Mouse (Mus musculus): ENCODE data around the gene Nucb1. TPM values are rescaled to one million over a fixed set of nuclear protein-coding genes. Genes with fewer than 3 reads are reported as not detected.

The Nucb1 gene
- polyA plus RNA-seq, 1 experiment from 2014 or later, result 159 TPM

DNA sequence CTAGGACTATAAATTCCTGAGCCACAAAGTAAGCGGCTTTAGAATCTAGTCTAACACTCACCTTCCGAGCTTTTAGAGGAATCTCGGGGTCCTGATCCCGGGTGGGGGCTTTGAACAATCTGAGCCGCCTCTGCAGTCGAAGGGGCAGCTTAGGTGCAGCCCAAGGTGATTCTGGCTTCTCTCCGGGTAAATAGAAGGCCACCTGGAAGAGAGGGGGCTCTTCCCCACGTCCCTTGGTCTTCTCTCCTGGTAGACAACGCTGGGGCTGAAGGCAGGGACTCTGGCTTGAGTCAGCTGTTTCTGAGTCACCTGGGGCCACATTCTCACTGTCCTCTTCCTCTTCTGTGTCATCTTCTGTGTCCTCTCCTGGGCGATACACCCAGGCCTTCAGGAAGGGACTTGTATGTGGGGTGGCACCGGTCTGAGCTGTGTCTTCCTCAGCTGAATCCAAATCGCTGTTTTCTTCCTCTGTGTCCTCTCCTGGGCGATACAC lies 13.5 kb upstream of the Nucb1 start:
- Histone ChIP-seq H3K36me3 (ENCODE audit: control insufficient read depth, insufficient read depth, low read length) (peaks cover 22% of the 10 kb centered on the region), H3K4me1 (ENCODE audit: control insufficient read depth in 2 of 2, insufficient read depth in 2 of 2, low read length in 2 of 2) (peaks cover 14 to 28% of the 10 kb centered on the region in 2 experiments), H3K27ac (replicated peaks in 1 of 2; ENCODE audit: control insufficient read depth in 1 of 2, insufficient read depth in 1 of 2, low read depth in 2 of 2, low read length in 2 of 2) (no peak overlapping the region), H3K27me3 (ENCODE audit: control insufficient read depth, insufficient read depth, low read length) (no peaks in the 10 kb centered on the region), H3K9me3 (ENCODE audit: control insufficient read depth, low read length) (no peaks in the 10 kb centered on the region), H3K4me2 (ENCODE audit: low read length) (peak overlapping the region; percentile 56), H3K4me3 (ENCODE audit: control insufficient read depth in 1 of 2, insufficient read depth in 1 of 2, low read depth in 1 of 2, low read length in 2 of 2) (peak overlapping the region; percentile 10 to 26; a peak in 3 of 4 replicates), H3K9ac (ENCODE audit: low read length) (peak overlapping the region; percentile 64)
- no peak for ATAC-seq (ENCODE audit: insufficient number of reproducible peaks, insufficient read depth, low FRiP score, low read depth)
- WGBS, result 76% methylated on average over 13 of the region's 13 CpGs

DNA sequence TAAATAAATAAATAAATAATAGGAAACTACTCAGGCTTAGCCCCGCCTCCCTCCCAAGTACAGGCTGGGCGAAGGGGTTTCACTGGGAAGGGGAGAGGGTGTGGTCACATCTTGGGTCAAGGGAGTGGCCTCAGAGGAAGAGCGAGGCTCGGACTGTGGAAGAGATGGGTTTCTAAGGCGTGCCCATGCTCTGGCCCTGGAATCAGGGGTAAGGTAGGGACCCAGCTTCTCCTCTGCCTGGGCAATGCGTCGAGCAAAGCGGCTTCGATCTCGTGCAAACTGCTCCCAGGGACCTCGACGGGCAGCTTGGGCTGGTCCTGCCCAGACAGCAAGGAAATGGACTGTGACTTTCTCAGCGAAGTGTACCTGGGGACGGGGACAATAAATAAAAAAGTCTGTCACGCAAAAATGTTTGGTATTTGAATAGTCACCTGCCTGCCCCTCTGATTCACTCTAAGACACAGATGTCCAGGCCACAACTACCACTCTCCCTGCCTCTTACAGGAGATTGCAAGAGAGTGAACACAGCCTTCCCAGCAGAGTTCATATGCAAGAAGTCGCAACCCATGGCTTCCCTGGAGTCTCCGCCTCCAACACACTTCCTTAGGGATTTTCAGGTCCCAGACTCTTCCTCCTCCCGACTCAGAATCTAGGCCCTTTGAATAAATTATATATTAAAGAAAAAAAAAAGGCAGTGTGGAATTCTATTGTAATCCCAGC lies 12.9 kb upstream of the Nucb1 start:
- Histone ChIP-seq H3K4me2 (ENCODE audit: low read length) (peak overlapping the region; percentile 56), H3K4me3 (ENCODE audit: control insufficient read depth in 1 of 2, insufficient read depth in 1 of 2, low read depth in 1 of 2, low read length in 2 of 2) (peak overlapping the region; percentile 11 to 26; a peak in 2 of 4 replicates), H3K27me3 (ENCODE audit: control insufficient read depth, insufficient read depth, low read length) (no peaks in the 10 kb centered on the region), H3K9ac (ENCODE audit: low read length) (peak overlapping the region; percentile 64), H3K4me1 (ENCODE audit: control insufficient read depth in 2 of 2, insufficient read depth in 2 of 2, low read length in 2 of 2) (peaks cover 14 to 28% of the 10 kb centered on the region in 2 experiments), H3K27ac (replicated peaks in 1 of 2; ENCODE audit: control insufficient read depth in 1 of 2, insufficient read depth in 1 of 2, low read depth in 2 of 2, low read length in 2 of 2) (no peak overlapping the region), H3K9me3 (ENCODE audit: control insufficient read depth, low read length) (no peaks in the 10 kb centered on the region), H3K36me3 (ENCODE audit: control insufficient read depth, insufficient read depth, low read length) (peaks cover 22% of the 10 kb centered on the region)
- 0 out of 2 replicates have a peak, but pooled peaks have one; percentile 8 for ATAC-seq (ENCODE audit: insufficient number of reproducible peaks, insufficient read depth, low FRiP score, low read depth)
- 63% methylated on average over 18 of the region's 18 CpGs for WGBS

DNA sequence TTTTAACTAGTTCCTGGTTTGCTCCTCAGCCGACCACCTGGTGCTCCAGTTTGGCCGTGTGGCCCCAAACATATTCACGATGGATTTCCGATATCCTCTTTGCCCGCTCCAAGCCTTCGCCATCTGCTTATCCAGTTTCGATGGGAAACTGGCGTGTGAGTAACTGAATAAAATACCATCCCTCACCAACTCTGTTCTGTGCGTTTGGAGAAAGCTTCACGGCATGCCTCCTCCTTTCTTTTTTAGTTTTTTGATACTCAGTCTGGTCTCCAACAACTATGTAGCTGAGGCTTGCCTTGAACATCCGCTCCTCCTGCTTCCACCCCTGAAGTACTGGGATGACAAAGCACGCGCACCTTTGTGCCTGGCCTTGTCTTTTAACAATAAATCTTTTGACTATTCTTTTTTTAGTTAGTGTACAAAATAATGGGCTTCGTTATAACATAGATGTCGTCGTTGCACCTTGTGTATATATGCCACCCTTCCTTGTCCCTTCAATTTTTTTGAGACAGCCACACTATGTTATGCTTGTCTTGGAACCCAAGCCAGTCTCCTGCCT lies 12.1 kb upstream of the Nucb1 start:
- peaks cover 22% of the 10 kb centered on the region for H3K36me3 ChIP-seq (ENCODE audit: control insufficient read depth, insufficient read depth, low read length)
- H3K27me3 ChIP-seq (ENCODE audit: control insufficient read depth, insufficient read depth, low read length), result no peaks in the 10 kb centered on the region
- no peaks in the 10 kb centered on the region for H3K9me3 ChIP-seq (ENCODE audit: control insufficient read depth, low read length)
- peak overlapping the region; percentile 47 to 75 for H3K4me3 ChIP-seq (ENCODE audit: control insufficient read depth in 1 of 2, insufficient read depth in 1 of 2, low read depth in 1 of 2, low read length in 2 of 2)
- 0 out of 2 replicates have a peak overlapping the region, but pooled peaks have one; percentile 70 for H3K9ac ChIP-seq (ENCODE audit: low read length)
- peak overlapping the region in 1 of 2 experiments; percentile 76; a peak in 2 of 4 replicates for H3K27ac ChIP-seq (replicated peaks in 1 of 2; ENCODE audit: control insufficient read depth in 1 of 2, insufficient read depth in 1 of 2, low read depth in 2 of 2, low read length in 2 of 2)
- ATAC-seq (ENCODE audit: insufficient number of reproducible peaks, insufficient read depth, low FRiP score, low read depth), result no peak
- peak overlapping the region; percentile 55 for H3K4me2 ChIP-seq (ENCODE audit: low read length)
- peaks cover 14 to 28% of the 10 kb centered on the region in 2 experiments for H3K4me1 ChIP-seq (ENCODE audit: control insufficient read depth in 2 of 2, insufficient read depth in 2 of 2, low read length in 2 of 2)
- 55% methylated on average over 16 of the region's 16 CpGs for WGBS

DNA sequence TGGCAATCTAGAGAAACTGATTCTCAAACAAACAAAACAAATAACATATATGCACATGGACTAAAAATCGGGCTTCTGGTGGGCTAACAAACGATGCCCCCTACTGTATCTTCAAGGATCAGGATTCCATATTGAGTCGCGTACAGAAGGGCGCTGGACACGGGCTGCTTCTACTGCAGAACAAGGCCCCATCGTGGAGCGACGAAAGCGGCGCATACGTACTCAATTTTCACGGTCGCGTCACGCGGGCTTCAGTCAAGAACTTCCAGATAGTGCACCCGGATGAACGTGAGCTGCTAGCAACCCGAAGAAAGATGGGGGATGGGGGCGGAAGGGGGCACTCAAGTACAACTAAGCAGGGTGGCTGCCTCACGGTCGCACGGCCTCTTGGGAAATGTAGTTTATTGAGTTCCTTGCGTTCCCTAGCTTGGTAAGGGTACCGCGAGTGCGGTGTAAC lies 11.6 kb upstream of the Nucb1 start:
- peak overlapping the region; percentile 47 to 75 for H3K4me3 ChIP-seq (ENCODE audit: control insufficient read depth in 1 of 2, insufficient read depth in 1 of 2, low read depth in 1 of 2, low read length in 2 of 2)
- ATAC-seq (ENCODE audit: insufficient number of reproducible peaks, insufficient read depth, low FRiP score, low read depth), result peak; percentile 14; the same call in 1 of the 2 replicates
- H3K9ac ChIP-seq (ENCODE audit: low read length), result peak overlapping the region; percentile 70
- peaks cover 14 to 28% of the 10 kb centered on the region in 2 experiments for H3K4me1 ChIP-seq (ENCODE audit: control insufficient read depth in 2 of 2, insufficient read depth in 2 of 2, low read length in 2 of 2)
- peaks cover 22% of the 10 kb centered on the region for H3K36me3 ChIP-seq (ENCODE audit: control insufficient read depth, insufficient read depth, low read length)
- H3K27ac ChIP-seq (replicated peaks in 1 of 2; ENCODE audit: control insufficient read depth in 1 of 2, insufficient read depth in 1 of 2, low read depth in 2 of 2, low read length in 2 of 2), result peak overlapping the region; percentile 76 to 83
- no peaks in the 10 kb centered on the region for H3K9me3 ChIP-seq (ENCODE audit: control insufficient read depth, low read length)
- H3K27me3 ChIP-seq (ENCODE audit: control insufficient read depth, insufficient read depth, low read length), result no peaks in the 10 kb centered on the region
- under 1% methylated on average over 28 of the region's 28 CpGs for WGBS
- peak overlapping the region; percentile 55 for H3K4me2 ChIP-seq (ENCODE audit: low read length)

DNA sequence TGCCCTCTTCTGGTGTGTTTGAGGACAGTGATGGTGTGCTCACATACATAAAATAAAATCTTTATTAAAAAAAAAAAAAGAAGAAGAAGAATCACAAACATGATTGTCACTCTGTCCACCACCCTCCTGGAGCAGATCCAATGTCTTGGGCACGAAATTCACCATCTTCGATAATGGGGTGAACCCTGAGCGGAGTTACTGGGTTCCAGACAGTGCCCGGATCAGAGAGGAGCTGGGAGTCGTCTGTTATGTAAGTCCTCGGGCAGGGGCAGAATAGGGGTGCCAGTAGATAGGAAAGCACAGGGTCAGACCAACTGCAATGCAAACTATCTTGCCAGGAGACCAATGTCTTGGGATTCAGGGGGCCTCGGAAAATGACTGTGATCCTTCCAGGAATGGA lies 10.4 kb upstream of the Nucb1 start:
- H3K4me2 ChIP-seq (ENCODE audit: low read length), result no peak overlapping the region

DNA sequence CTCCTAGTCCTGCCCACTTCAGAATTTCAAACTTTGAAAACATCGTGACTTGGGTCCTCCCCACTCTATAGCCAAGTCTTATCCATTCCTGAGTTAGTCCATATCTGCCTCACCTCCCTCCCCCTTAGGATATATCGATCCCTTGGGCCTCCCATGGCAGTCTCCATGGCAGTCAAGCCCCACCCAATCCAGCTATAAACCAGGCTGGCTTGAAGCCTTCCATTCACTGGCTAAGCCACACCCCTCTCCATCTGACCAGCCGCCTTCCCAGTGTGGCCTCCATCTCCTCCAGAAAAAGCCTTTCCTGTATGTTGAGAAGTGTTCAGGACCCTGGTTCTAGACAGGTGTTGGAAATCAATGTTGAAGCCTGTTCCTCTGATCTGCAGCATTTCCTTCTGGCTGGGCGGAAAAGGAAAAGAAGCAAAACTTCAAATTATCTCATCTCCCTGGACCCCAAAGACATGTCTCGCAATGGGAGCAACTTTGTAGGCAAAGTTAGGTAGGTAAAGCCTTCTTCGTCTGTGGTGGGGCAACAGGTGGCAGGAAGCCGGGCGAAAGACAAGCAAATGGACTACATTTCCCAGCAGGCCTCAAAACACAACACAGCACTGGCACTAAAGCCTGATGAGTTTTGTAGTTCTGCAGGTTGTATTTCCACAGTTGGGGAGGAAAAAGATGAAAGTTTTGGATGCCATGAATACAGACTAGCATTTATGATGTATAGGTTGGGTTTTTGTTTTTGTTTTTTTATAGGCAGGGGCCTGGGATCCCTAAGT lies 9.3 kb upstream of the Nucb1 start:
- H3K9ac ChIP-seq (ENCODE audit: low read length), result no peak overlapping the region
- no peak overlapping the region for H3K4me3 ChIP-seq (ENCODE audit: control insufficient read depth in 1 of 2, insufficient read depth in 1 of 2, low read depth in 1 of 2, low read length in 2 of 2)
- no peaks in the 10 kb centered on the region for H3K27me3 ChIP-seq (ENCODE audit: control insufficient read depth, insufficient read depth, low read length)
- WGBS, result 70% methylated on average over 8 of the region's 8 CpGs
- H3K4me1 ChIP-seq (ENCODE audit: control insufficient read depth in 2 of 2, insufficient read depth in 2 of 2, low read length in 2 of 2), result peaks cover 13 to 22% of the 10 kb centered on the region in 2 experiments
- ATAC-seq (ENCODE audit: insufficient number of reproducible peaks, insufficient read depth, low FRiP score, low read depth), result no peak
- H3K4me2 ChIP-seq (ENCODE audit: low read length), result no peak overlapping the region
- H3K27ac ChIP-seq (replicated peaks in 1 of 2; ENCODE audit: control insufficient read depth in 1 of 2, insufficient read depth in 1 of 2, low read depth in 2 of 2, low read length in 2 of 2), result no peak overlapping the region
- peaks cover 19% of the 10 kb centered on the region for H3K36me3 ChIP-seq (ENCODE audit: control insufficient read depth, insufficient read depth, low read length)
- no peaks in the 10 kb centered on the region for H3K9me3 ChIP-seq (ENCODE audit: control insufficient read depth, low read length)

More for the DNA sequence above, 10.4 kb upstream of the Nucb1 start:
- no peak overlapping the region for H3K9ac ChIP-seq (ENCODE audit: low read length)
- 93% methylated on average over 7 of the region's 7 CpGs for WGBS
- H3K36me3 ChIP-seq (ENCODE audit: control insufficient read depth, insufficient read depth, low read length), result peaks cover 22% of the 10 kb centered on the region
- H3K27me3 ChIP-seq (ENCODE audit: control insufficient read depth, insufficient read depth, low read length), result no peaks in the 10 kb centered on the region
- no peak overlapping the region for H3K4me3 ChIP-seq (ENCODE audit: control insufficient read depth in 1 of 2, insufficient read depth in 1 of 2, low read depth in 1 of 2, low read length in 2 of 2)
- ATAC-seq (ENCODE audit: insufficient number of reproducible peaks, insufficient read depth, low FRiP score, low read depth), result no peak
- H3K27ac ChIP-seq (replicated peaks in 1 of 2; ENCODE audit: control insufficient read depth in 1 of 2, insufficient read depth in 1 of 2, low read depth in 2 of 2, low read length in 2 of 2), result no peak overlapping the region
- H3K4me1 ChIP-seq (ENCODE audit: control insufficient read depth in 2 of 2, insufficient read depth in 2 of 2, low read length in 2 of 2), result peaks cover 15 to 28% of the 10 kb centered on the region in 2 experiments
- no peaks in the 10 kb centered on the region for H3K9me3 ChIP-seq (ENCODE audit: control insufficient read depth, low read length)

DNA sequence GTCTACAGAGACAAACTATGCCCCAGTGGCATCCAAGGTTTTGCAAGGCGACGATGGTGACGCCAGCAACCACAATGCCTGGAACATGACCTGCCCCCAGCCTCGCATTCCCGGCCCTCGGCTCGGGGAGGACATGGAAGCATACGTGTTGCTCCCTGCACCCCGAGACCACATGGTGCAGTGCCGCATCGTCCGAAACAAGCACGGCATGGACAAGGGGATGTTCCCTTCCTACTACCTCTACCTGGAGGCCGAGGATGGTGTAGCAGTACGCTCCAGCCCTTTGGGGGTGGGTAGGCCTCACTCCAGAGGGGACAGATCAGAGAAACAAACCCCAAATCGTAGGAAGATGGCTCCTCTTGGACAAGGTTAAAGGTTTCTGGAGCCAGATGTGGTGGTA lies 8.4 kb upstream of the Nucb1 start:
- WGBS, result 91% methylated on average over 16 of the region's 16 CpGs
- Histone ChIP-seq H3K9ac (ENCODE audit: low read length) (no peak overlapping the region), H3K4me3 (ENCODE audit: control insufficient read depth in 1 of 2, insufficient read depth in 1 of 2, low read depth in 1 of 2, low read length in 2 of 2) (no peak overlapping the region), H3K27ac (replicated peaks in 1 of 2; ENCODE audit: control insufficient read depth in 1 of 2, insufficient read depth in 1 of 2, low read depth in 2 of 2, low read length in 2 of 2) (no peak overlapping the region), H3K4me2 (ENCODE audit: low read length) (no peak overlapping the region), H3K27me3 (ENCODE audit: control insufficient read depth, insufficient read depth, low read length) (no peaks in the 10 kb centered on the region), H3K9me3 (ENCODE audit: control insufficient read depth, low read length) (no peaks in the 10 kb centered on the region), H3K36me3 (ENCODE audit: control insufficient read depth, insufficient read depth, low read length) (peaks cover 12% of the 10 kb centered on the region), H3K4me1 (ENCODE audit: control insufficient read depth in 2 of 2, insufficient read depth in 2 of 2, low read length in 2 of 2) (peaks cover 10 to 16% of the 10 kb centered on the region in 2 experiments)
- no peak for ATAC-seq (ENCODE audit: insufficient number of reproducible peaks, insufficient read depth, low FRiP score, low read depth)
